Mouse (Mus musculus) C2C12 (cell line): ENCODE measurements around the gene Sertad3. TPM values are rescaled to one million over a fixed set of nuclear protein-coding genes. Genes with fewer than 3 reads are reported as not detected.

Experiments
- H3K27me3 ChIP-seq: one replicate; pipeline ENCODE4 v1.6.1; 2011; ENCODE audit not compliant: control insufficient read depth, insufficient read depth, insufficient read length
- H3K36me3 ChIP-seq: one replicate; pipeline ENCODE4 v1.6.1; 2011; ENCODE audit not compliant: control insufficient read depth, insufficient read depth
- H3K4me3 ChIP-seq: one replicate; pipeline ENCODE4 v1.5.1; 2011; ENCODE audit warnings: mild to moderate bottlenecking, control low read depth; ENCODE audit not compliant: poor library complexity, insufficient read depth, severe bottlenecking
- H3K79me2 ChIP-seq: one replicate; pipeline ENCODE4 v1.6.1; 2011; ENCODE audit not compliant: control insufficient read depth, insufficient read depth
- H3K79me3 ChIP-seq: one replicate; pipeline ENCODE4 v1.6.1; 2011; ENCODE audit warnings: low read depth, control low read depth
- H3ac ChIP-seq: one replicate; pipeline ENCODE3; 2011; ENCODE audit warnings: low read depth; ENCODE audit not compliant: control insufficient read depth, insufficient read length
- CEBPB ChIP-seq: IDR thresholded peaks from one replicate; pipeline ENCODE4 v1.6.1; 2011; ENCODE audit warnings: low read depth, mild to moderate bottlenecking, control low read depth, moderate library complexity
- CTCF ChIP-seq: IDR thresholded peaks from one replicate; pipeline ENCODE4 v1.5.1; 2011; ENCODE audit not compliant: control insufficient read depth, insufficient read depth, insufficient read length
- FOSL1 ChIP-seq: IDR thresholded peaks from one replicate; pipeline ENCODE4 v1.8.0; 2011; ENCODE audit warnings: mild to moderate bottlenecking, low read length; ENCODE audit not compliant: poor library complexity, insufficient read depth, severe bottlenecking
- MAX ChIP-seq: IDR thresholded peaks from one replicate; pipeline ENCODE4 v1.6.1; 2011; ENCODE audit warnings: mild to moderate bottlenecking, control low read depth
- MYOD1 ChIP-seq: IDR thresholded peaks from one replicate; pipeline ENCODE4 v1.6.1; 2011; ENCODE audit warnings: low read depth; ENCODE audit not compliant: control insufficient read depth, insufficient read length
- MYOG ChIP-seq: IDR thresholded peaks from one replicate; pipeline ENCODE4 v1.6.1; 2011; ENCODE audit not compliant: control insufficient read depth, insufficient read length; ENCODE audit errors: extremely low read depth
- USF1 ChIP-seq: IDR thresholded peaks from one replicate; pipeline ENCODE4 v1.6.1; 2011; ENCODE audit warnings: low read depth, mild to moderate bottlenecking, control low read depth, moderate library complexity
- long read RNA-seq, 2 experiments: library from polyadenylated mRNA; unstranded; transcript quantifications; one replicate each; pipeline ENCODE4 v2.0.0; 2019 to 2020
- polyA plus RNA-seq: library from polyadenylated mRNA; unstranded; fragments of >200 nt; fragmentation: generic; extraction: Trizol; gene quantifications from one replicate; pipeline ENCODE4 v1.2.1, GENCODE M21; 2012; ENCODE audit warnings: missing spikeins

Sertad3 gene
- polyA plus RNA-seq, result 12.5 TPM
- long read RNA-seq, experiment 1, transcript Sertad3-201 (2 exons, 1,329 nt), result major isoform, 22 of 23 reads
- long read RNA-seq, experiment 1, partial matches to known transcripts, result 1 of 23 reads
- long read RNA-seq, experiment 1, other reads (novel, unspliced or antisense), result 0 of 23 reads
- long read RNA-seq, experiment 2, transcript Sertad3-201 (2 exons, 1,329 nt), result major isoform, 13 of 15 reads
- long read RNA-seq, experiment 2, partial matches to known transcripts, result 2 of 15 reads
- long read RNA-seq, experiment 2, other reads (novel, unspliced or antisense), result 0 of 15 reads

DNA sequence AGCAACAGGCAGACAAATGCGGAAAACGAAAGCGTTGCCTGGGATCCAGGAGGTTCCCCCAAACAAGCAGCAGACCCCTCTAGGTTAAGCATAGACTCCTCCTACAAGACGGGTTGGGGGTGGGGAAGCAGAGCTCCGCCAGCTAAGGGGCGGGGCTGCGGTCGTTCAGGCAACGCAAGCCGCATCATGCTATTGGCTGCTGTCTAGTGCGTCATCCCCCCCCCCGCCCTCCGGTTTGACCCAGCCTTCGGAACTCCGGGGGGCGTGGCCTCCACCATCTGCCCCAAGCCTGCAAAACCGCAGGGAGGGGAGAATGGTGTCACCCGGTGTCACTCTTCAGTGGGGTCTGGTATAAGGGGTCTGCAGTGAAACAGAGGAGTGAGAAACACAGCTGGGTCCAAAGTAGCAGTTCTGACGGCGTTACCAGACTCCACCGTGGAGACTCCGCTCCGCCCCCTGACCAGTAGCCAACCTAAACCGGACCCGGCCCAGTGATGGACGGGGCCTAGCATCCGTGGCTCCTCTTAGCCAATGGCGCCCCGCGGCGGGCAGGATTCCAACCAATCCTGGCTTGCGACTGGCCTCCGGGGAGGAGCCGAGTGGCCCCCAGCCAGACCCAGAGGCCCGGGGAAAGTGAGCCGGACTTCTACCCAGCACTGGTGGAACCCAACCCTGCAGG, at the start of gene Sertad3:
Gene Sertad3, plus strand, starts transcription at position 613 of the 679 bp plus-strand sequence.
- H3ac ChIP-seq, result peak within 1 kb of the TSS; percentile 82
- peak; percentile 14 for TF ChIP-seq MAX
- TF ChIP-seq CTCF, result no peak
- TF ChIP-seq CEBPB, result no peak
- TF ChIP-seq MYOD1, result no peak
- H3K36me3 ChIP-seq, result peaks cover 17% of the 10 kb centered on the region
- peaks cover 24% of the 10 kb centered on the region for H3K79me2 ChIP-seq
- peak within 1 kb of the TSS; percentile 52 for H3K4me3 ChIP-seq
- no peaks in the 10 kb centered on the region for H3K27me3 ChIP-seq
- peaks cover 13% of the 10 kb centered on the region for H3K79me3 ChIP-seq

DNA sequence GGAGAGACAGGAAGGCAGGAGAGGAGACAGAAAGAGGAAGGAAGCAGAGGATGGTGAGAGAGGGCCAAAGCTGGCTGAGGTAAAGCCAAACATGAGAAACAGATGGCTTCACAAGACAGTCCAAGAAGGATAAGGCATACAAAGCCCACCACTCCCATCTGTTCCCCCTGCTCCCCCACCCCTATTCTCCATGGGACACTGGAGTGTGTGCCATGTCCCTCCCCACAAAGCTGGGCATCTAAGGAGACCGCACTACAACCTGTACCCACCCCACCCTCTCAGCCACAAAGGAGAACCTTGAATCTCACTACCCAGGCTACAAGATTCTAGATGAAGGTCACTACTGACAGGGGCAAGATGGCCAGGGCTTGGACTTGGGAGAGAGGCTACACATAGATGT, 46.2 kb upstream of the Sertad3 start:
- H3K4me3 ChIP-seq, result no peak overlapping the region
- no peaks in the 10 kb centered on the region for H3K79me3 ChIP-seq
- no peak for TF ChIP-seq CTCF
- TF ChIP-seq MAX, result no peak
- no peak for TF ChIP-seq MYOD1
- no peak for TF ChIP-seq FOSL1
- TF ChIP-seq MYOG, result no peak
- TF ChIP-seq CEBPB, result no peak
- TF ChIP-seq USF1, result no peak
- peaks cover 4% of the 10 kb centered on the region for H3K27me3 ChIP-seq
- H3ac ChIP-seq, result no peak overlapping the region
- H3K79me2 ChIP-seq, result no peaks in the 10 kb centered on the region
- no peaks in the 10 kb centered on the region for H3K36me3 ChIP-seq

- TF ChIP-seq FOSL1, result no peak
- TF ChIP-seq CEBPB, result no peak
- H3ac ChIP-seq, result no peak overlapping the region
- no peak overlapping the region for H3K4me3 ChIP-seq
Measured at GRCm38 (mm10) chr7:27428002-27428401, 45.6 kb upstream of the Sertad3 start.

GRCm38 (mm10) chr7:27429135-27429534, 44.4 kb upstream of the Sertad3 start:
- Histone ChIP-seq H3K27me3 (peaks cover 4% of the 10 kb centered on the region), H3K79me2 (no peaks in the 10 kb centered on the region), H3ac (no peak overlapping the region), H3K36me3 (no peaks in the 10 kb centered on the region), H3K79me3 (no peaks in the 10 kb centered on the region), H3K4me3 (no peak overlapping the region)
- TF ChIP-seq CEBPB (no peak), MAX (no peak), MYOG (no peak), MYOD1 (no peak), FOSL1 (no peak), CTCF (no peak), USF1 (no peak)

More at GRCm38 (mm10) chr7:27428002-27428401, 45.6 kb upstream of the Sertad3 start:
- Histone ChIP-seq H3K79me2 (no peaks in the 10 kb centered on the region), H3K79me3 (no peaks in the 10 kb centered on the region), H3K36me3 (no peaks in the 10 kb centered on the region), H3K27me3 (peaks cover 4% of the 10 kb centered on the region)

- Histone ChIP-seq H3K27me3 (peaks cover 7% of the 10 kb centered on the region), H3K36me3 (no peaks in the 10 kb centered on the region), H3ac (no peak overlapping the region), H3K79me2 (no peaks in the 10 kb centered on the region), H3K79me3 (no peaks in the 10 kb centered on the region), H3K4me3 (no peak overlapping the region)
- TF ChIP-seq MYOD1 (no peak), CEBPB (no peak), MAX (no peak), CTCF (no peak), MYOG (no peak), USF1 (no peak), FOSL1 (no peak)
Measured at GRCm38 (mm10) chr7:27433349-27433748, 40.2 kb upstream of the Sertad3 start.
